Mouse (Mus musculus) left cerebral cortex, postnatal 25 days (tissue): ENCODE measurements around the gene Cnbp. TPM values are rescaled to one million over a fixed set of nuclear protein-coding genes. Genes with fewer than 3 reads are reported as not detected.

Experiments
- DNase-seq, 2 experiments: peaks; one replicate each; pipeline ENCODE4 v3.0.0; 2022; ENCODE audit warnings: low spot score in 2 of 2, mixed read lengths in 1 of 2
- intact Hi-C: fragments of 180-260 bp; cut with DNase I; formaldehyde crosslinking; loops from one replicate; pipeline ENCODE4 v1.15.1; 2025
- total RNA-seq, 2 experiments: library from RNA; stranded (reverse); gene quantifications; 2 replicates each; pipeline ENCODE4 v1.2.3; 2021

Cnbp gene
- total RNA-seq, 2 experiments from 2014 or later = 250 to 258 TPM

DNA sequence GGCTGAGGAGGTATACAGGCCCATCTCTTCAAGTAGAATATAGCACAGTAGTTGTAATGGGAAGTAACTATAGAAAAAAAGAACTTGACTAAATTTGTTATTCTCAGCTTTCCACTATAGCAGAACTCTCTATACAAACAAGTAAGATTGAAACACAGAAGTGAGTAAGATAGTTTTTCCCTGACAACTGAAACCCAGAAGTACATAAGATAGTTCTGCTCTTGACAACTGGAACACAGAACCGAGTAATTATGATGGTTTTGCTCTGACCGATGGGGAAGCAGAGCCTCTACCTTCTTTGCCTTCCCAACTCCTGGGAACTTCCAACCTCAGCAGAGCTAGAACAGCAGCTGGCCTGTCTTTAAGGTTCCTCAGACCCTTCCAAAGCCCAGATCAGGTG lies 41.8 kb downstream of the Cnbp start:
- intact Hi-C loops = no loop called here
- DNase-seq = no peak

DNA sequence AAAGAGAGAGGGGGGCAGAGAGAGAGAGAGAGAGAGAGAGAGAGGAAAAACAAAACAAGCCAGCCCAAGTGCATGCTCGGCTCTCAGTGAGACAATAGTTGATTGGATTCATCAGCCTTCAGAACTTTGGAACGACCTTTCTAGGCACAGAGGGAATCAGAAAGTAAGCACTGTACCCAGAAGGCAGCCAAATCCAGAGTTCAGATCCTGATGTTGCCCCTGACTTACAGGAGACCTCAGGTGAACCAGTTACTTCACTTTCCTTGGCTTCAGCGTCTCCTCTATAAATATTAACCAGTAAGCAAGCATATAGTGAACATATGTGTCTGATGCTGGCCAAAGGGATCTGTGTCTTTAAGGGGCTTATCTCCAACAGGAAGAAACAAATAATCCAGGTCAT lies 42.4 kb downstream of the Cnbp start:
- intact Hi-C loops = no loop called here
- no peak for DNase-seq

DNA sequence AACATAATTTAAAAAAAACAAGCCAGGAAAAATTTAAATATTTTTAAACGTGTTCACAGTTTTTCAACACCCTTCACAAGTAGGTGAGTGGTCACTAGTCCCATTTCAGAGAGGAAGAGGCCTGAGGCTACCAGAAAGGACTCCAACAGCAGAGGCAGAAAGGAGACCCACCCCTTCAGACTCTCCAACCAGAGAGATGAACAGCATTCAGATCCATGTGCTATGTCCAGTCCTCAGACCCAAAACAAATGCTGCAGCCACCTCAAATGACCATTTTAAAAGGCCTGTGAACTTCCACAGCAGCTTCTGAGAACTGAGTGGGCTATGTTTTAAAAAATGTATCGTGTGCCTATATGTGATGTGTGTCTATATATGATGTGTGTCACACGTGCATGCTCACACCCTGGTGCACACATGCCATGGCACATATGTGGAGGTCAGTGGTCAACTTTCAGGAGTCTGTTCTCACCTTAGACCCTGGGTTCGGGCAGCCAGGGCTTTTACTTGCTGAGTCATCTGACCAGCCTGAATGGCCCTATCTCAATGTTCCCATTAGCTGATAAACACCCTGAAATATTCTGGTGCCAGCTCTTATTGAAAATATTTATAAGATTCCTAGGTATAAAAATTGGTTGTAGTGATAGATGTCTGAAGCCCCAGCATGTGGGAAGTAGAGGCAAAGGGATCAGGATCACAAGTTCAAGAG lies 43.0 kb downstream of the Cnbp start:
- intact Hi-C loops = no loop called here
- DNase-seq = no peak

DNA sequence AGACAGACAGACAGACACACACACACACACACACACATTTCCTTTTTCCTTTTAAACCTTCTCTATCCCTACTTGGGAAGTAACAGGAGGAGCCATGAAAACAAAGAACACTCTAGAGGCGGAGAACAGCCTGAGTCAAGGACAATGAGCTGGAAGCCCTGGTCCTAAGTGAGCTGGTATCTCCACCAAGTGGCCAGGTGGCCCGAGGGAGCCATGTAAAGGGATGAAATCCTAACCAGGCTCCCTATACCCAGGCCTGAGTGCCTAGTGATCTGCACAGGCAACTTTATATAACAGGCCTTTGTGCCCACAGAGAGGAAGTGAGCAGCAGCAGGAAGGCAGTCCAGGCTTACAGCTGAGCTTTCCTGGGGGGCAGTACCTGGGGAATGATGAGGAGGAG lies 44.0 kb downstream of the Cnbp start:
- intact Hi-C loops = no loop called here
- no peak for DNase-seq

DNA sequence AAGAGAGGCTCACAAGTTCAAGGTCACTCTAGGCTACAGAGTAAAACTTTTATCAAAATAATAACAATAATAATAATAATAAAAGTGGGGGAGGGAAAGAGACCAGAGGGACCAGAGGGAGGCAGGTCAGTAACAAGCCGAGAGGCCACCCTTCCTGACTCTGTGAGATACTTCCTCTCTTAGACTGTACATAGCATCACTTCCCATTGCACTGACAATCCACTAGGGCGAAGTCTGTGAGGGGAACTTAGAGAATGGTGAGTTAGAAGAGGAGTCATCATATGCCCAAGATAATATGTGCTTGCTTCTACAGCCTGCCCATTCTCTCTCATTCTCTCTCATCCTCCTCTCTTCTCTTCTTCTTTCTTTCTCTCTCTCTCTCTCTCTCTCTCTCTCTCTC lies 44.9 kb downstream of the Cnbp start:
- intact Hi-C loops = no loop called here
- no peak for DNase-seq

DNA sequence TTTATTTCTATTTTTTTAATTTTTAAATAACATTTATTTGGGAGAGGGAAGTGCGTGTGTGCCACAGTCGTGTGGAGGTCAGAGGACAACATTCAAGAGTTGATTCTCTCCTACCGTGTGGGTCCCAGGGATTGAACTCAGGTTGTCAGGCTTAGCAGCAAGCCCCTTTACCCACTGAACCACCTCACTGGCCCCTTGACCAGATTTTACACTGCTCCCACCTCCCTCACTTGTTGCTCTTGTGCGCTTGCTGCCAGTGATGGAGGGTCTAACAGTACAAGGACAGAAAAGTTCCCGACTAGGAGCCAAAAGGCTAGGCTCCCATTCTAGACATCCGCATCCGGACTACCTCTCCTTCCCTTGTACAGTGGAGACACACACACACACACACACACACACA lies 45.5 kb downstream of the Cnbp start:
- no peak for DNase-seq
- intact Hi-C loops = no loop called here

DNA sequence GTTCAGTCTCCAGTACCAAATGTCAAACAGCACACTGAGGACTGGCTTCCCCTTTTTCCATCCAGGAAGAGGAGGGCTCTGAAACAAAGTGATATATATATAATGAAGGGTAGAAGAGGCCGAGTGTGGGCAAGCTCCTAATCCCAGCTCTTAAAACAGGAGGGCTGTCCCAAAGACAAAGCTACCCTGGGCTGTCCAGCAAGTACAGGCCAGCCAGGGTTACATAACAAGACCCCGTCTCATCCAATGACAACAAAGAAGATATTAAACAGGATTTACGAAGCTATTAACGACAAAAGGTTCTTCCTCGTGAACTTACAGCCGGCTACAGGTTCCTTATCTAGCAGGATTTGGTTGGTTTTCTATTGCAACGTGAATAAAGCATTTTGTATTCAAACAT lies 46.0 kb downstream of the Cnbp start:
- intact Hi-C loops = no loop called here

DNA sequence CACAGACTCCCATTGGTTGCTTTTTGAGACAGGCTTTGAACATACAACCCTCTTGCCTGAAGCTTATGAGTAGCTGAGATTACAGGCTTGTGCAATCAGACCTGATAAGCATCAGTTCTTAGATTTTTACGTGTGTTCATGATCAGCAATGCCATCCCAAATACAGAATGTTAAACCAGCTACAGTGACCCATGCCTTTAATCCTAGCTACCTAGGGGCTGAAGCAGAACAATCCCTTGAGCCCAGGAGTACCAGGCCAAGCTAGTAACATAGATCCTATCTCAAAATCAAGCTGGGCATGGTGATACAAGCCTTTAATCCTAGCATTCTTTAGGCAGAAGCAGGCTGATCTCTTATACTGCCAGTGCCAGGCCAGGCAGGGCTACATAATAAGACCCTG lies 46.9 kb downstream of the Cnbp start:
- intact Hi-C loops = no loop called here
- no peak for DNase-seq

More for the DNA sequence above, 46.0 kb downstream of the Cnbp start:
- DNase-seq = no peak

DNA sequence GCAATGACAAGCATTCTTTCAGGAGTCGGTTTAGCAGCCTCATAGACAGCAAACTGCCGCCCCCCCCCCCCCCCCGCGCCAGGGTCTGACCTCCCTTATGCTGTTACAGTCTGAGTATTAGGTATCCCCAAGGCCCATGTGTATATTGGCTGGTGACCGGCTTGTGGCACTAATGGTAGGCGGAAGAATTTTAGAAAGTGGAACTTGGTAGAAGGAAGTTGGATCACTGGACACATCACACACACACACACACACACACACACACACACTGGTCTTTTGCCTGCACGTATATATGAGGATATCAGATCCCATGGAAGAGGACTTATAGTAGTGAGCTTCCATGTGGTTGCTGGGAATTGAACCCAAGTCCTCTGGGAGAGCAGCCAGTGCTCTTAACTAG lies 48.4 kb downstream of the Cnbp start:
- DNase-seq = no peak

DNA sequence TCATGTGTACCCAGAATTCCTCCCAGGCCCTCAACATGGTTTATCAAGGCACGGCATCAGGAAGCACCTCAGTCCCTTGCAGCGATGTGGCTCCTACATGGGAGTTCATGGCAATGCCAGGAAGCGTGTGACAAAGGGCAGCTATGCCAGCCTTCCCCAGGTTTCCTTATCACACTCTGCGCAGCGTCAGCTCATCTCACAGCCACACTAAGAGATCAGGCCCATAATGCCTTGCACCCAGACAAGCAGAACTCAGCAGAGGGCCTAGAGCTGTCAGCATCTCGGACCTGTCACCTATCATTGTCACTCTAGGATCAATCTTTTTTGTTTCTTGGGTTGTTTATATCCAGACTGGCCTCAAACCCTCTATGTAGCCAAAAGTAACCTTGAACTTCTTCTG lies 51.3 kb downstream of the Cnbp start:
- intact Hi-C loops = no loop called here
- DNase-seq = no peak

More for the DNA sequence above, 48.4 kb downstream of the Cnbp start:
- intact Hi-C loops = no loop called here

DNA sequence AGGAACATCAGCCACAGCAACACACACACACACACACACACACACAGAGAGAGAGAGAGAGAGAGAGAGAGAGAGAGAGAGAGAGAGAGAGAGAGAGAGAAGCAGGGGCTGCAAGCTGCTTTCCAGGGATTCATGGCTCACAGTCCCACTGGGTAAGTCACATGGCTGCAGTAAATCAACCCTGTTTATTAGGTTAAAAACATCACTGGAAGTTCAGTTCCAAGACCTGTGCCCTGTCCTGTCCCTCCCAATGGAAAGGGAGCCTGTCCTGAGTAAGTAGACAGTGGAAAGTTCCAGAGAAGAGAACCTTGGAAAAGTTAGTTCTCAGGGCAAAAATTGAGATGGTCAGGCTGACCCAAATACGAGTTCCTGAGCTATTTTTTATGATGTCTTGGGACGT lies 53.6 kb downstream of the Cnbp start:
- no peak for DNase-seq
- intact Hi-C loops = no loop called here

DNA sequence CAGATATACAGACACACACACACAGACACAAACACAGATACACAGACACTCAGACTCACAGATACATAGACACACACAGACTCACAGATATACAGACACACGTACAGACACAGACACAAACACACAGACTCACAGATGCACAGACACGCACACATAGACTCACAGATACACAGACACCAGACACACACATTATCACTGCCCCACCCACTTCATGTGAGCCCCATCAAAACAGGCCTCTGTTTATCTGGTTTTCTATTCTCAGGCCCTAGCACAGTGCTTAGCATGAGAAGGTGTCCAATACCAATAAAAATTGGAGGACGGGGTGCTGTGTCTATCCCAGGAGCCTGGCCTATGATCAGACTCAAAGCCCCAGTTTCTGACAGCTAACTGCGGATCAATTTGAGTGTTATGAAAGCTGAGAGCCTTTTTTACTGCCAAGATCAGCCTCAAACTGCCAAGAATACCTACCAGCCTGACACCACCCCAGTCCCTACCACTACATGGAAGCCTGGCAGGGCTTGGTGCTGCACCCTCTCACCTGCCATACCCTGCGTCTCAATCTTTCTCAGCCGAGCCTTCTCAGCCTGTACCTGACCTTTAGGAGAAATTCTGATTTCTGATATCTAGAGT lies 54.5 kb downstream of the Cnbp start:
- intact Hi-C loops = no loop called here
- DNase-seq = no peak

DNA sequence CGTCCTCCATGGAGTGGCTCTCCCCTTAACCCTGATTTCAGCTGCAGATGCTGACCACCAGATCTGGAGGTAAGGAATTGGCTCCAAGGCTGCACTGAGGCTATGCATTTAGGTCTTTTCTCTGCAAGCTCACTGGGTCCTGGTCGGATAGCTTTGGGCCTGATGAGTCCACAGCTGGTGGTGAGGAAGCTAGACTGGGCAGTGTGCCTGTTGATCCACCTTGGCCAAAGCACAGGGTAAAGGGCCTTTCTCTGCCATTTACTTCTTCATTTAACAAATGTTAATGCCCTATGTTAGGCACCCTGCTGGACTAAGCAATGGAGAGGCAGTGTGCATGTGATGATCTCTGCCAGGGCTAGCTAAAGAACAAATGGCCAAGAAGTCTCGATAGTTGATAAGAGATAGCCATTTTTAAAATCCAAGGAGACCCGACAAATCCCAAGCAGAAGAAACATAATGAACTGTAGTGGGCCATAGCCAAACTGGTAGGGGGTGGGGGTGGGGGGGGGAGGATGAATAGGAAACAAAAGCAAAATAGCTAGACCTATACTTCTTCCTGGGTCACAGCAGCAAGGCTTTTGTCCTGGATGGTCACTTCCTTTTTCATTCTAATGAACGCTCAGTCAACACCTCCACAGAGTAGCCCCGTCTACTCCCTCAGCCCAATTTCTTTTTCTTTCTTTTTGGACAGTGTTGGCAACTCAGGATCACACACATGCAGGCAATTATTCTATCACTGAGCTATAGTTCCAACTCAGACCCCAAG lies 55.3 kb downstream of the Cnbp start:
- DNase-seq = no peak
- intact Hi-C loops = no loop called here

DNA sequence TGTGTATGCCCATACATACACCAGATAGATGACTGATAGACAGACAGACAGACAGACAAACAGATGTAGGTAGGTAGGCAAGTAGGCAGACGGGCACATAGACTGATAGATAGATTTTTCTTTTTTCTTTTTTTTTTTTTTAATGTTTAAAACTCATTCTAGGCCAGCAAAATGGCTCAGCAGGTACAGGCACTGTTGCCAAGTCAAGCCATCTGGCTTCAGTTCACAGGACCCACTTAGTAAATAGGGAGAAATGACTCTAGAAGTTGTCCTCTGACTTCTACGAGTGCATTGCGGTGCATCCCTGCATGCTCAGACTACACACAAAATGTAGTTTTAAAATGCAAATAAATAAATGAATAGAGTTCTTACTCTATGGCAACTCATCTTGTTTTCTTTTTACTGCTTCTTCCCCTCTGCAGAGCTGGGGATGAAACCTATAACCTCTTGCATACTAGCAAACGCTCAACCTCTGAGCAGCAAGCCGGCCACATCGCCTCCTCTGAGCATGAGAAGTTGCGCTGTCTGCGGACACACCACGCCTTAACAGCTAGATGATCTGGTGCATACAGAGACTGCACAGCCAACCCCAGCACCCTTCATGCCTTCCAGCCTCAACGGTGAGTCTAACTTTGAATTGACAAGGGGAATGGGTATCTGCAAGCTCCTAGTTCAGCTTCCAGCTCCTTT lies 56.9 kb downstream of the Cnbp start:
- DNase-seq = no peak

More for the DNA sequence above, 56.9 kb downstream of the Cnbp start:
- intact Hi-C loops = no loop called here

Other genes with a start within 250 kb of the Cnbp start
- 1 to 10 TPM; 7.9 to 8.1 TPM for gene Aplf, start 178.9 kb downstream of the Cnbp start, total RNA-seq
- gene Efcc1, start 120.2 kb downstream of the Cnbp start, total RNA-seq = 1 to 10 TPM; 3.4 to 4.5 TPM
- gene Gp9, start 73.0 kb downstream of the Cnbp start, total RNA-seq = 1 to 10 TPM in 1 of 2 experiments, under 1 TPM in 1; 0.92 to 1.1 TPM
- gene Rab43, start 38.9 kb downstream of the Cnbp start, total RNA-seq = 10 to 100 TPM; 18.6 to 19.8 TPM
- gene Gm45140, start 15.3 kb downstream of the Cnbp start, total RNA-seq = 1 to 10 TPM; 1.4 to 1.9 TPM
- 10 to 100 TPM; 27.6 to 31.2 TPM for gene Isy1, start 12.3 kb downstream of the Cnbp start, total RNA-seq
- gene Copg1, start 36.7 kb upstream of the Cnbp start, total RNA-seq = 100 to 1,000 TPM; 212 to 218 TPM
- 10 to 100 TPM; 25.8 to 27.8 TPM for gene Hmces, start 62.8 kb upstream of the Cnbp start, total RNA-seq
- 10 to 100 TPM; 59.2 to 60.8 TPM for gene H1fx, start 130.5 kb upstream of the Cnbp start, total RNA-seq
- 100 to 1,000 TPM; 330 to 341 TPM for gene Rab7, start 194.2 kb upstream of the Cnbp start, total RNA-seq
- gene Rpn1, start 233.4 kb upstream of the Cnbp start, total RNA-seq = 100 to 1,000 TPM; 184 to 185 TPM